Mouse (Mus musculus) megakaryocyte, embryonic 14.5 days (primary cell): ENCODE data around the gene Sirpa. TPM values are rescaled to one million over a fixed set of nuclear protein-coding genes. Genes with fewer than 3 reads are reported as not detected.

ENCODE experiments used
- H3K27me3 ChIP-seq: replicated peaks from 2 replicates; pipeline ENCODE3; 2012; ENCODE audit warnings: inconsistent platforms
- H3K36me3 ChIP-seq: replicated peaks from 2 replicates; pipeline ENCODE3; 2012; ENCODE audit warnings: low read length, inconsistent platforms, mixed read lengths
- H3K4me1 ChIP-seq: 2 replicates; pipeline ENCODE4 v1.6.1; 2012; ENCODE audit warnings: inconsistent platforms
- H3K4me3 ChIP-seq: replicated peaks from 2 replicates; pipeline ENCODE3; 2012; ENCODE audit warnings: moderate library complexity, mild to moderate bottlenecking, inconsistent platforms
- H3K9me3 ChIP-seq: 2 replicates; pipeline ENCODE4 v1.6.1; 2012; ENCODE audit warnings: inconsistent platforms
- FLI1 ChIP-seq: IDR thresholded peaks from 2 replicates; pipeline ENCODE4 v1.6.1; 2012; ENCODE audit warnings: low read length, inconsistent platforms, mixed read lengths
- GATA1 ChIP-seq: IDR thresholded peaks from 3 replicates; pipeline ENCODE4 v1.6.1; 2012; ENCODE audit warnings: mixed read lengths, low read length, inconsistent platforms, borderline replicate concordance
- polyA plus RNA-seq: library from polyadenylated mRNA; stranded (reverse); fragments of >175 nt; gene quantifications from 2 replicates; pipeline ENCODE4 v1.2.3, GENCODE M21; 2012; ENCODE audit warnings: low replicate concordance; ENCODE audit not compliant: insufficient read depth

The Sirpa gene
- polyA plus RNA-seq, 1 experiment, result 60.3 TPM

- no peak for TF ChIP-seq GATA1
- no peak for TF ChIP-seq FLI1
- Histone ChIP-seq H3K4me3 (no peak overlapping the region), H3K27me3 (peaks cover 12% of the 10 kb centered on the region), H3K36me3 (peaks cover 8% of the 10 kb centered on the region), H3K4me1 (peaks cover 3% of the 10 kb centered on the region; the same call in 1 of the 2 replicates), H3K9me3 (no peaks in the 10 kb centered on the region)
Measured at GRCm38 (mm10) chr2:129622918-129623317, 30.3 kb downstream of the Sirpa start.

- peaks cover 8% of the 10 kb centered on the region for H3K36me3 ChIP-seq
- H3K4me3 ChIP-seq, result no peak overlapping the region
- H3K27me3 ChIP-seq, result peaks cover 10% of the 10 kb centered on the region
- TF ChIP-seq GATA1 (no peak), FLI1 (no peak)
- H3K4me1 ChIP-seq, result peaks cover 3% of the 10 kb centered on the region; the same call in 1 of the 2 replicates
- no peaks in the 10 kb centered on the region for H3K9me3 ChIP-seq
Measured at GRCm38 (mm10) chr2:129623771-129624170, 31.1 kb downstream of the Sirpa start.

DNA sequence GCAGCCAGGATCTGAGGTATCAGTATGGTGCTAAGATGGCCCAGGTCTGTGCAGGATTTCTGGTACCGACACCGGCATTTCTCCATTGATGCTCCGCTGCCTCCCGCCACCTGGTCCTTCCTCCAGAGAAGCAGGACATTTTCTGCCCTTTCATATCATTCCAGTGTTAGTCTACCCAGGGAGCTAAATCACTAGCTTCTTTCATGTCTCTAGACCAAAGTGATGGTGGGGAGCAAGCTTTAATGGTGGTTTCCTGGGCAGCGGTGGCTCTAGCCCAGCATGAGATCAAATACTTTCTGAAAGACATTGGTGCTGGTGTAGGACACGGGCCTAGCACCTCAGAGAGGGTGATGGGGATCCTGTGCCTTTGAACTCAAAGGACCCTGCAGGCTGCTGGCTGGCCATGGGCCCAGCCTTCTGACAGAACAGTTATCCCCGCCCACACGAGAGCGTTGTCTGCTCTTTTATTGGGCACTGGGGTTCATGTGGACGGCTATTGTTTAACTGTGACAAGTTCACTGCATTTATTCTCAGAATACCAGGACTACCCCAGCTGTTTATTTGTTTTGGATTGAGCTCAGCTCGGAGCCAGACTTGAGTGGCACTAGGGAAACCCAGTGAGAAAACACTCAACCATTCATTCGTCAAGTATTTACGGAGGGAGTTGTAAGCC, 31.7 kb downstream of the Sirpa start:
- Histone ChIP-seq H3K36me3 (peaks cover 6% of the 10 kb centered on the region), H3K9me3 (no peaks in the 10 kb centered on the region), H3K27me3 (peaks cover 10% of the 10 kb centered on the region), H3K4me3 (no peak overlapping the region), H3K4me1 (peaks cover 3% of the 10 kb centered on the region; the same call in 1 of the 2 replicates)
- TF ChIP-seq GATA1, result no peak
- no peak for TF ChIP-seq FLI1

DNA sequence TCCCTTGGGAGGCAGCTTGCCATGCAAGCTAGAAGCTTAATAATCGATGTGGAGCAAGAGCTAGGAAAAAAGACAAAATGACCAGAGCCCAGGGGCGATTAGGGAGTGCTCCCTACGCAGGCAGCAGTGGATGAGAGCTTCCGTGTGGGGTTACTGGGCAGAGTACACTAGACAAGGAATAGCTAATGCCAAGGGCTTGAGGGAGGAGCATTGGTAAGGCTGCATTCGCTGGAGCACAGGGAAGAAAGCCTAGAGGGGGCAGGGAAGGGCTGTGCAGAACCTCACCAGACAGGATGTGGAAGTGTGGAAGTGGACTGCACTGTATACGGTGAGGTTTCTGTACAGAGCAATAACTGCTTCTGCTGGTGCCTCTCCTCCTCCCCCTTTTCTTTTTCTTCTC, 32.3 kb downstream of the Sirpa start:
- peaks cover 4% of the 10 kb centered on the region for H3K36me3 ChIP-seq
- H3K4me1 ChIP-seq, result peaks cover 3% of the 10 kb centered on the region; the same call in 1 of the 2 replicates

DNA sequence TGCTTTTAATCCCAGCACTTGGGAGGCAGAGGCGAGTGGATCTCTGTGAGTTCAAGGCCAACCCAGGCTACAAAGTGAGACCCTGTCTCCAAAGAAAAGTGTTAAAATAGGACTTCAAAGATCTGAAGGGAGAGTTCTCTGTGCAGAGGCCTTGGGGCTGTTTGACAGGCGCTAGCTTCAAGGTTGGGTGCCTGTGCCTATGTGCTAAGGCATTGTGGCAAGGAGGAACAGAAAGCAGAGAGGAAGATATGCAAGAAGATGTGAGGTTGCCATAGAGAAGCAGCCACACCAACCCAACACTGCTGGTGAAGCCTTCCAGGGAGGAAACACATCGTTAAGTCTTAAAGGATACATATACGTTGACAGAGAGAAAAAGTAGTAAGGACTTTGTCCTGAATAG, 33.2 kb downstream of the Sirpa start:
- Histone ChIP-seq H3K36me3 (peaks cover 7% of the 10 kb centered on the region), H3K4me3 (no peak overlapping the region), H3K27me3 (peaks cover 7% of the 10 kb centered on the region), H3K4me1 (peaks cover 3% of the 10 kb centered on the region; the same call in 1 of the 2 replicates), H3K9me3 (no peaks in the 10 kb centered on the region)
- TF ChIP-seq GATA1 (no peak), FLI1 (no peak)

More for the DNA sequence above, 32.3 kb downstream of the Sirpa start:
- Histone ChIP-seq H3K9me3 (no peaks in the 10 kb centered on the region), H3K4me3 (no peak overlapping the region), H3K27me3 (peaks cover 7% of the 10 kb centered on the region)
- TF ChIP-seq FLI1 (no peak), GATA1 (no peak)

DNA sequence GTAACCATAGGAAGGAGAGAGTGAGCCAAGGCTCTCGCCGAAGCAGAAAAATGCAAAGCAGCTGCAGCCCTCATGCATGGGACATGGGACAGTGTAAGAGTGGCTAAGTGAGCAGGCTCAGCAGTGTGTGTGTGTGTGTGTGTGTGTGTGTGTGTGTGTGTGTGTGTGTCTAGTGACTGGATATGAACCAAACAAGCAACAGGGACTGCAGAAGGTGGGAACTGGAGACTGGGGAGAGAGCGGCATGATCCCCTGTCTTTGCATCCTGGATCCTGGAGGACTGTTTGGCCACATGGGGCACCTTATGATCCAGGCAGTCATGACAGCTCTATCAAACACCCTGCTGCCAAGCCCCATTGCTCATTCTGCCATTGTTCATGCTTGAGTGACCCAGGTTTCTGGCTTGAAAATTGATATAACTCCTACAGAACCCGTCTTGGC, 34.0 kb downstream of the Sirpa start:
- Histone ChIP-seq H3K4me1 (peaks cover 3% of the 10 kb centered on the region; the same call in 1 of the 2 replicates), H3K4me3 (no peak overlapping the region), H3K27me3 (peaks cover 9% of the 10 kb centered on the region), H3K9me3 (no peaks in the 10 kb centered on the region), H3K36me3 (peaks cover 14% of the 10 kb centered on the region)
- no peak for TF ChIP-seq GATA1

GRCm38 (mm10) chr2:129627133-129627532, 34.5 kb downstream of the Sirpa start:
- H3K9me3 ChIP-seq, result no peaks in the 10 kb centered on the region
- H3K4me3 ChIP-seq, result no peak overlapping the region
- peaks cover 3% of the 10 kb centered on the region; the same call in 1 of the 2 replicates for H3K4me1 ChIP-seq
- TF ChIP-seq FLI1 (no peak), GATA1 (no peak)
- peaks cover 14% of the 10 kb centered on the region for H3K36me3 ChIP-seq
- H3K27me3 ChIP-seq, result peaks cover 9% of the 10 kb centered on the region

DNA sequence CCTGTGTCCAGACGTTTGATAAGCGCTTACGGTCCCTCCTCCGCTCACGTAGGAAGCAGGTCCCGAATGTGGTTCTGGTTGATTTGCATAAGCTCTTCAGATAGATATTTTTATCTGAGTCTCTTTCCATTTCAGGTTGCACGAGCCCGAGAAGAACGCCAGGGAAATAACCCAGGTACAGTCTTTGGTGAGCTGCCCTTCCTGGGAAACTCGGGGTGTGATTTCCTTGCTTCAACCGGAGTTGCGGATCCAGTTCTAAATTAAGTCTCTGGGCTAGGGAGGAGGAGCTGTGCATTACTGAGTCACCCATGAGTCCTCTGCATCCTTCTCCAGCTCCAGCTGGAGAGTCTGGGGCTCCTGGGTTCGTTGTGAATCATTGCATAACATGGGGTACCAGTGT, 35.2 kb downstream of the Sirpa start:
- H3K9me3 ChIP-seq, result no peaks in the 10 kb centered on the region
- peaks cover 14% of the 10 kb centered on the region for H3K36me3 ChIP-seq
- H3K4me1 ChIP-seq, result peaks cover 3% of the 10 kb centered on the region; the same call in 1 of the 2 replicates
- H3K4me3 ChIP-seq, result no peak overlapping the region
- TF ChIP-seq GATA1, result no peak
- no peak for TF ChIP-seq FLI1
- H3K27me3 ChIP-seq, result peaks cover 9% of the 10 kb centered on the region

- Histone ChIP-seq H3K4me1 (peaks cover 6% of the 10 kb centered on the region), H3K9me3 (no peaks in the 10 kb centered on the region), H3K4me3 (no peak overlapping the region), H3K27me3 (peaks cover 9% of the 10 kb centered on the region), H3K36me3 (peaks cover 14% of the 10 kb centered on the region)
- no peak for TF ChIP-seq FLI1
- TF ChIP-seq GATA1, result no peak
Measured at GRCm38 (mm10) chr2:129628456-129629185, 36.0 kb downstream of the Sirpa start.

DNA sequence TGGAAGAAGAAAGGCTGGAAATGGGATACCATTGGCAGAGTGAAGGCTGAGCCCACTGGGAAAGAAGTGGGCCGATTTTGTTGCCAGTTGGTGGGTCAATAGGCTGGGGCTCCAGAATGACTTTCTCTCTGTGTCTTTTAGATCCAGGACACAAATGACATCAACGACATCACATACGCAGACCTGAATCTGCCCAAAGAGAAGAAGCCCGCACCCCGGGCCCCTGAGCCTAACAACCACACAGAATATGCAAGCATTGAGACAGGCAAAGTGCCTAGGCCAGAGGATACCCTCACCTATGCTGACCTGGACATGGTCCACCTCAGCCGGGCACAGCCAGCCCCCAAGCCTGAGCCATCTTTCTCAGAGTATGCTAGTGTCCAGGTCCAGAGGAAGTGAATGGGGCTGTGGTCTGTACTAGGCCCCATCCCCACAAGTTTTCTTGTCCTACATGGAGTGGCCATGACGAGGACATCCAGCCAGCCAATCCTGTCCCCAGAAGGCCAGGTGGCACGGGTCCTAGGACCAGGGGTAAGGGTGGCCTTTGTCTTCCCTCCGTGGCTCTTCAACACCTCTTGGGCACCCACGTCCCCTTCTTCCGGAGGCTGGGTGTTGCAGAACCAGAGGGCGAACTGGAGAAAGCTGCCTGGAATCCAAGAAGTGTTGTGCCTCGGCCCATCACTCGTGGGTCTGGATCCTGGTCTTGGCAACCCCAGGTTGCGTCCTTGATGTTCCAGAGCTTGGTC, 37.3 kb downstream of the Sirpa start:
- TF ChIP-seq FLI1 (no peak), GATA1 (no peak)
- Histone ChIP-seq H3K27me3 (peaks cover 8% of the 10 kb centered on the region), H3K4me3 (no peak overlapping the region), H3K4me1 (peaks cover 5% of the 10 kb centered on the region), H3K9me3 (no peaks in the 10 kb centered on the region), H3K36me3 (peaks cover 14% of the 10 kb centered on the region)
